Mouse (Mus musculus) kidney, adult 11 months (tissue): ENCODE measurements around the gene Apba3.

Source experiments
- DNase-seq: peaks from one replicate; pipeline ENCODE4 v3.0.0; 2022

Gene Apba3

DNA sequence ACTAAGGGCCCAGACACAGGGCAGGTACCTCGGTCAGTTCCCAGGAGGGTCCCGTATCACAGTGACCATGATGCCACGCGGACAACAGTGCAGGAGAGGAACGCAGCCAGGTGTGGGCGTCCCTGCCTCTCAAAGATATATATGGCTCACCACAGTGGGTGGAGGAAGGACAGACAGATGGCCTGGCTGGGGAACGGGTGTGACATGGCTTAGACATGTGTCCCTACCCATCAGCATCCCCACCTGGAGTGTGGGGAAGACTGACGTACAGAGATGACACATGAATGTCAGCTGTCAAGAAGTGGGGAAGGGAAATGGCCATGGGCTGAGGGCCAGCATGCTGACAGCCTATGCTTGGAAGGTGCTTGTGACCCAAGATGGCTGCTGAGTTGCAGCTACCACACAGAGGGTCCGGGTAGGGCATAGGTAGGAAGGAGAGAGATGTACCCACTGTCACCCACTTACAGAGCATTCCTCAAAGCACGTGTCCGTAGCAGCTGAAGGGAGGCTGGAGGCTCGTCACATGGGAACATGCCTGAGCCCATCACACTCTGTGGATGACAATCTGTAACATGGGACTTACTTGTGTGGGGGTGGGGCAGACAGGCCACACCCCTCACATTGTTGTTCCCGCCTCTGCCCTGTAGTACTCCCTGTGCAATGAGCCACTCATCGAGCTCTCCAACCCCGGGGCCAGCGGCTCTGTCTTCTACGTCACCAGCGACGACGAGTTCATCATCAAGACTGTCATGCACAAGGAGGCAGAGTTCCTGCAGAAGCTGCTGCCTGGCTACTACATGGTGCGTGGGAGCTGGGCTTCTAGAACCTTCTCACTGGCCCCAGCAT is 40.3 kb downstream of the Apba3 start:
- no peak for DNase-seq

- no peak for DNase-seq
Observed at GRCm38 (mm10) chr10:81309571-81309970, 42.8 kb downstream of the Apba3 start.

DNA sequence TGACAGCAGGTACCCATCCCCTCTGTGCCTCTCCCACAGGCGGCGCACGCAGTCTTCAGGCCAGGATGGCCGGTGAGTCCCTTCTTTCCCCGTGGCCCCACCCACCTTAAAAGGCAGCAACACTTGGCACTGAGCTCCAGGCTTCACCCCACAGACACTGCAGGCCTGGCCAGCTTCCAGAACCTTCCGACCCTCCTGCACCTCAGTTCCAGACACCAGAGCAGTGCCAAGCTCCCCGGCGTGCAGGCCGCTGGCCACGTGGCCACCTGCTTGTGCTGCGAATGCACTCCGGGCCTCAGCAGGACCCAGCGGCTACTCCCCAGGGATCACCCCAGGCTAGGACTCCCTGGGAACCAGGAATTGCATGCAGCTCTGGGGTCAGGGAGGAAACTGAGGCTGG is 46.8 kb downstream of the Apba3 start:
- no peak for DNase-seq

- DNase-seq, result no peak
Observed at GRCm38 (mm10) chr10:81314201-81314600, 47.4 kb downstream of the Apba3 start.

DNA sequence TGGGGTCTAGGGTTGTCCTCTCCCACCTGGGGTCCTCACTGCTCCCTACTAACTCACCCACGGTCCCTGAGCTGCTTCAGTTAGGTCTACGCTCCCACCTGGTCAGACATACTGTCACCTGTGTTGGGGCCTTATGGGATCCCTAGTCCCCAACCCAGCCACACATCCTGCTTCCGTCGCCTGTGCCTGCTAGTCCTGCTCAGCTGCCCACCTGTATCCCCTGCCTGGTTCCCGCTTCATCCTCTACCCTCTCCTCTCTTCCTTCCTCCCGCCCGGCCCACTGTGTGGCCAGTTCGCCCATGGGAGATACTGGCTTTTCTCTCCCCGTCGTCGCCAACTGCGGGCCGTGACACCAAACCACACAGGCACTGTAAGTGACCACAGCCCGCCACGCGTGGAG is 48.8 kb downstream of the Apba3 start:
- DNase-seq, result no peak

- DNase-seq, result no peak
Observed at GRCm38 (mm10) chr10:81316338-81317060, 49.7 kb downstream of the Apba3 start.

- DNase-seq, result peak; percentile 78
Observed at GRCm38 (mm10) chr10:81317273-81317672, 50.5 kb downstream of the Apba3 start.

- peak; percentile 49 for DNase-seq
Observed at GRCm38 (mm10) chr10:81318589-81319329, 52.0 kb downstream of the Apba3 start.

DNA sequence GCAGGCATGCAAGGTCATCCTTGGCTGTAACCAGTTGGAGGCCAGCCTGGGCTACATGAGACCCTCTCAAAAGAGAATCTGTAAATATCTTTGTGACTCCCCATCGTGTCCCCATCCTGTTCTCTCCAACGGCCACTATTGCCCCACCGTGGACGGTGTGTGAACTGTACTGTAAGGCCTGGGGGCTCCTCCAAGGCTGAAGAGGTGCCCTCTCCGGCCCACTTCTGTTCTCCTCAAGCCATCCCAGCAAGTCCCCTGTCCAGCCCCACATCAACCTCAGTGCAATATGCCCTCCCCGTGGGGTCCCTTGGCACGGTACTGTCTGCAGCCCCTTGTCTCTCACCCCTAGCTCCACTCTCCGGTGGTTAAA is 52.6 kb downstream of the Apba3 start:
- DNase-seq, result no peak

GRCm38 (mm10) chr10:81319741-81320549 is 53.2 kb downstream of the Apba3 start:
- DNase-seq, result peak; percentile 56

GRCm38 (mm10) chr10:81320550-81321347 is 54.0 kb downstream of the Apba3 start, which contains the start of gene Cactin:
Cactin (plus strand) TSS chr10:81321103.
- DNase-seq, result peak; percentile 100

GRCm38 (mm10) chr10:81321436-81321835 is 54.7 kb downstream of the Apba3 start:
- no peak for DNase-seq

- no peak for DNase-seq
Observed at GRCm38 (mm10) chr10:81322444-81322843, 55.7 kb downstream of the Apba3 start.
